Mouse (Mus musculus) cerebellum, adult 9-10 months (tissue): ENCODE measurements around the gene Cyb5b.
A peak's percentile ranks its signal among the peaks of the same experiment; 100 is the strongest.
"Not testable (repeated sequence)": the region's sequence is repeated elsewhere in the genome, so short reads cannot be mapped to it uniquely, and the experiment has no call there.

Experiments
- DNase-seq: peaks from one replicate; pipeline ENCODE4 v3.0.0; 2022

Cyb5b gene

DNA sequence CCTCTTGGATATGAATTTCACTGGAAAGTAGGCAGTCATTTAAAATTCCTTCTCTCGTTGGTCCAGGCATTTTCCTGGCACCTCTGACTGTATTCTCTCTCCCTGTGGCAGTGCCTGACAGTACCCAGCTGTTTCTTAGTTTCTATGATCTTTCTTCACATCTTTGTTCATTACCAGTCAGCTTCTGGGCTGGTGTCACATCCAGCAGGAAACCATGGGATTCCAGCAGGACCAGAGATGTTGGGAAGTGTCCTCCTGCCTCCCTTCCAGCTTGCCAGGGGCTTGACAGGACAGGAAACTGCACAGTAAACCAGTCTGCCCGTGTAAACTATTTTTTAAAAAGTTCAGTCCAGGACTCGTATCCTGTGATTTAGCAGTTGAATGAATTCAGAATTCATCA, 34.6 kb downstream of the Cyb5b start:
- no peak for DNase-seq

DNA sequence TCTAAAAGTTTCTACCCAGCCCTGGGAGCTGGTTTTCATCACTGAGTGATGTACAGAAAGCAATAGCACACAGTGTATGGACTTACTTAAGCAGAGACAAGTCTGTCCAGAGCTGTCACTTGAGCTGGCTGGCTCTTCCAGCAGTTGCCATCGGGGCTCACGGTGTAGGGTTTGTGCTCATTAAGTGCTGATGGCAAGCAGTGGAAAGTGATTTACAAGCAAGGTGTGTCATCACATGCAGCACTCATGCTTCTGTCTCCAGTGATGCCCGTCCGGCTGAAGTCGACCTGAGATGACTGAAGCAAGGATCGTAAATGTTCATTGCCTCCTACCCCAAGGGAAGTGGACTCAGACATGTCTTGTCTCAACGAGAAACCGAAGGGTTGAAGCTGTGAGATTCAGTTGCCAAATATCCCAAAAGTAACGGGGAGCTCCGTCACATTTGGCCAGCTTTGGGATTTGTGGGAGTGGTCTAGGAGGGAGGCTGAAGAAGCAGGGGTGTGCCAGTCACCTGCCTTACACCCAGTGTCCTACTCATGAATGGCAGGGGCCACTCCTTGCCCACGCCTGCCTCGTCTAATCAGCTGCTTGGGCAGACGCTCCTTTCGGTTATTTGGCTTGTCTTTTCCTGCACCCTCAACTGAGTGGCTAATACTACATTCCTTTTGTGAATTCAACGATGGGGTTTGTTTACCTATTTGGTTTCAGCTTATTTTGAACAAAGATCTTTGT, 36.4 kb downstream of the Cyb5b start:
- no peak for DNase-seq

DNA sequence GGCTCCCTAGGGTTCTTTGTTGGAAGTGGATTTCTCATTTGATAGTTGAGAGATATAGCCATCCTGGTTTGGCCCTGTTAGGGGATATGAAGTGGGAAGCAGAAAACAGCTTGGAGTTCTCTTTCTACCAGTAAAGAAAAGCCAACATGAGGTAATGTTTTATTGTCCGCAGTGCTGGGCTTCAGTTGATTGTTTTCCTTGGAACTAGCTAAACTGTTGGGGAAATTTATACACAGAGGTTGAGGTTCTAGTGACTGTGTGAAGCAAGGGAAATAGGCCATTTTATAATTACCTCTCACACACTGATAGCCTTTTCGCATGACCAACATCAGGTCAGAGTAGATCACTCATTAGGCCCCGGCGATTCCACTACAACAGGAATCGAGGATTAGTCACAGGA, 37.2 kb downstream of the Cyb5b start:
- no peak for DNase-seq

DNA sequence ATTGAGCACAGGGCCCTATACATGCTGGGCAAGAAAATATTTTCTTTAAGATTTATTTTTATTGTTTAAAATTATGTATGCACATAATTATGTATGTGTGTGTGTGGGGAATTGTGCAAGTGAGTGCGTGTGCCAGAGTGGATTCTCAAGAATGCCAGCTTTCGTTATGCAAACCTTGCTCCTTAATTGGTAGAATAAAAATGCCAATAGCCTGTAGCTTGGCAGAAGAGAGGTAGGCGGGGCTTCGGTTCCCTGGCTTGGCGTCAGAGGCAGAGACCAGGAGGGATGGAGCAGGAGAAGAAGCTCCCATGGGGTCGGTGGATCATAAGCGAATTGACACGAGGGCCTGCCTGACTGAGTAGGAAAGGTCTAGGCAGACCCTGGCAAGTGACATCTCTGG, 42.2 kb downstream of the Cyb5b start:
- DNase-seq: no peak

DNA sequence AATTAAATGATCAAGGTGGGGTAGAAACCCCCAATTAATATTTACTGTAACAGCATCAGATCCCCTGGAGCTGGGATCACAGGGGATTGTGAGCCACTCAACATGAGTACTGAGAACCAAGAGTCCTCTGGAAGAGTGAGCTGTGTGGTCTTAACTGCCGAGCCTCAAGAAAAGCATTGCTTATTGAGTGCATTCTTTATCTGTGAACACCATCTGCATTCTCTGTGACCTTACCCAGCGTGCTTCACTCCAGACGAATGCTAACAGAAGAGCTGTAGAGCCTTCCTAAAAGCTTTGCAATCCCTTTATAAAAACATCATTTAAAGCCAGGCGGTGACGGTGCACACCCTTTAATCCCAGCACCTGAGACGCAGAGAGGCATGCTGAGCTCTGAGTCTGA, 42.9 kb downstream of the Cyb5b start:
- DNase-seq: no peak

DNA sequence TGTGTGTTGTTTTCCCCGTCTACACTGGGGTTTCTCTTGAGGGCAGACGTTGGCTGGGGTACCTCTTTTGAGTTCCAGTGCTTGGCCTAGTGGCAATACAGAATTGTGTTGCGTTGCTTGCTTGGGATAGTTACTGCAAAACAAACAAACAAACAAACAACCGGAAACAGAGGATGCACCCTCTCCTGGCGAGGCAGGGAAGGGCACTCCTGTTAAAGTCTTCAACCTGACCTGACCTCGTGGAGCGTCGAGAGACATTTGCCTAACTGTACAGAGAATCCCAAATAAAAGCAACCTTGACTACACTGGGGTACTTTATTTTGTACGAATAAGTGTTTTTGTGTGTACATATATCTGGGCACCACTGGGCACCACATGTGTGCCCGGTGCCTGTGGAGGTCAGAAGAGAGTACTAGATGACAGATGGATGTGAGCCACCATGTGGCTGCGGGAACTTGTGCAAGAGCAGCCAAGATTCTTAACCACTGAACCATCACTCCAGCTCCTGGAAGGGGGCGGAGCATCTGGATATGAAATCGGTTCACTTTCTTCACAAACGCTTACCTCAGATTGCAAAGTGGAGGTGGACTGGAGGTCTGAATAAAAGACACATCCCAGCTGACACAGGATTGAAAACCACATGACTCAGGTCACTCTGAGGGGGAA, 44.5 kb downstream of the Cyb5b start:
- no peak for DNase-seq

DNA sequence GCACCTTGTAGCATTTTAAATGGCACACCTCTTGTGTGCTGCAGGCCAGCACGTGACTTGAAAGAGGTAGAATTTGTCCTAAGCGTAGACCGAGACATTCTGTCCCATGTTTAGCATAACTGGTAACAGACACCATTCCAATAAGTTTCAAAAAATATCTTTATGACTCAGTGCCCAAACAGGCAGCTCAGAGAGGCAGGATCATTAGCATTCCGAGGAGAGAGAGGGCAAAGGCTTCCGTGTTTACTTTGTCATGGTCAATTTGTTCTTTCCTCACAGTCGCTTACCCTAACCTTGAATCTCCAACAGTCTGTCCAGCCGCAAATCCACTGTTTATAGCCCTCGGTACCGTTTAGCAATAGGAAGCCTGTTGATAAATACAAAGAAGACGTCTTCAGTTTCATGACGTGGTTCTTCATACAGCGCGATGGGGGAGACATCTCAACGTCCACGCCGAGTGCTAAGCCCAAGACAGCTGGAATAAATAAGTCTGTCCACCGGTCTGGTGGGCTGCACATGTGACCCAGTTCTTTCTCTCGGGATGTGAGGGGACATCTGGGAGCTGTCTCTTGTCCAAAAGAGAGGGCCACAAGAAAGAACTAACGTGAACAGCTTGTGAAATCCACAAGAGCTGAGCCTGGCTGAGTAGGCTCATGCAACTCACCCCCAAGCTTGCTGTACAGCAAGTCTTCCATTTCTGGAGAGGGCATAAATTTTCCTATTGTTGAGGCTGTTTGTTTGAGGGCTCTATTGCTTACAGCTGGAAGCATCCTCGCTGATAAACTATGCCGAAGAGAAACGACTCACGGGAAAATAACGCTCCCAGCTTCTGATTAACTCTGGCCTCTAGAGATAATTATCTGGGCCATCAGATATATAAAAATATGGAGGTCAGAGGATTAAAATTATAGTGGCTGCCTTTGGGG, 47.7 kb downstream of the Cyb5b start:
- no peak for DNase-seq

DNA sequence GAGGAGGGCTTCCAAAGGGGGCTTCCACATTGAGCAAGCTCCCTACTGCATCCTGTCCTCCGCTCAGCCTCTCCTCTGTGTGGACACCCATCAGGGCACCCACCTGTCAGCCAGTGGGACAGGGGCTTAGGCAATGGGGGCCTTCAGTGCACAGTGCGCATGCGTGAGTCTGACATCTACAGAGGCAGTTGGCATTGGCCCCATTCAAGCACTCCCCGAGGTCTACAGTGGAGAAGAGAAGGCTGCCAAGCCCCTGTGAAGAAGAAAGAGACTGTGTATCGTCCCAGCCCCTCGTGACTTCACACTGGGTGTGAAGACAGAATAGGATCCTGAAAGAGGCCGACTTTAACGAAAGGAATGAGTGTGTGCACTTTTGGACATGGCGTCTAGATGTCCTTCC, 54.7 kb downstream of the Cyb5b start:
- DNase-seq: no peak

DNA sequence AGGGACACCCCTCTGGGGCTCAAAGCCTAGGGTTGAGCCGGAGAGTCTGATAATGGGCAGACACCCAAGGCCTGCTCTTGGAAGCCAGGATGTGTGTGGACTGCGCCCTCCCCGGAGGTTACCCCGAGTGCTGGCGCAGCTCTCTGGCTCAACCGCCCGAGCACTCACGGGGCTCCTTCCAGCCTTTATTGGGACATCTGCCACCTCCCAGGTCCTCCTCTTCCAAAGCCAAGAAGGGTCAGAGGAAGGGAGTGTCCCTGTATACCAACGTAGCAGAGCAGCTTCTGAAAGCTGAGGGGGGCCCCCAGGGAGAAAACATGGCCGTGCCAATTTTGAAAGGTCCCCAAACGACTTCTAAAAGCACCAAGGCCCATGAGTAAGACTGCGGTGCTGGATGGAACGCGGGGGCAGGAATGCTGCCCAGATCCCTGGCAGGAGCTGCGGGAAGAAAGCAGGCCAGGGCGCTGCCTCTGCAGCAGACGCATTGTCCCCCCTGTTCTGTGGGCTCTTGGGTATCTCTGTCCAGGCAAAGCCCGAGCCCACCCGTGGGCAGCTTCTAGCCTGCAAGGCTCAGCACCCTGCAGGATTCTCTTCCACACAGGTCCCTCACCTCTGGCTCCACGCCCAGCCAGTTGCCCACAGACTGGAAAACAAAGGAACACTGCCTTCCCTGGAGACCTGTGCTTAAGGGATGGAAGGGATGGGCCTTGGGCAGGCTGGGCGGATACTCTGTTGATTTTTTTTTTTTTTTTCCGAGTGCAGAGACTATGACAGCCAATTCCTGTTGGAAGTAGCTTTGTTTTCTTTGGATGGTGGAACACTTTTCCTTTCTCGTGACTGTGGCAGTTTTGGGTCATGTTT, 55.5 kb downstream of the Cyb5b start:
- peak; percentile 81 for DNase-seq

DNA sequence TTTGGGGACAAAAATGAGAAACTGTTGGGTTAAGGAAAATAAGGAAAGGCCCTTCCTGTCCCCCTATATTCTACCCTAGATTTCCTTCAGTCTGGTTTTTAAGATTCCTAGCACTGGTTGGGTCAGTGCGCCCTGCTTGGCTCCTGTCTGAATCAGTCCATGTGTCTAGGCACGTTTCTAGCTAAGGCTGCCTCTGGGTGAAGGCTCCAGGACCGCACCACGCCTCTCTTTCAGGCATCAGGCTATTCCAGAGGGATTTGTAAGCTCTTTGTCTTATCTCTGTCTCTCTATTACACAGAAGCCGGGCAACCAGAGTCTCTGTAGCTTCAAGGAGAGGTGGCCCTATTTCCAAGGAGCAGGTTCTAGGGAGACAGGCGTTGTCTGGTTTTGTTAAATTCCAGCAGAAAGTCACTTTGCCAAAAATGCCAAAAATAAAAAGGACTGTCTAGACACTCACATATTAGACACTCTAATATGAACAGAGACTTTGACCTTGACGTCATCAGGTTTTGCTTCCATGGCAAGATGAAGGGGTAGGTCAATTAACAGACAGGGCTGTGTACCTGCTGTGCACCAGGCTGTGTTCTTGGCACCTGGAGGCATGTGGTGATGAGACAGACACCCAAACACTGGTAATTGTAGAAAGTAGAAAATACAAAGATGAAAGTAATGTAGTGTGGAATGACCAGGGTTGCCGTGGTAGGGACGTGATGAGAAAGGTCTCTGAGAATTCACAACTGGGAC, 56.5 kb downstream of the Cyb5b start:
- peak; percentile 55 for DNase-seq

DNA sequence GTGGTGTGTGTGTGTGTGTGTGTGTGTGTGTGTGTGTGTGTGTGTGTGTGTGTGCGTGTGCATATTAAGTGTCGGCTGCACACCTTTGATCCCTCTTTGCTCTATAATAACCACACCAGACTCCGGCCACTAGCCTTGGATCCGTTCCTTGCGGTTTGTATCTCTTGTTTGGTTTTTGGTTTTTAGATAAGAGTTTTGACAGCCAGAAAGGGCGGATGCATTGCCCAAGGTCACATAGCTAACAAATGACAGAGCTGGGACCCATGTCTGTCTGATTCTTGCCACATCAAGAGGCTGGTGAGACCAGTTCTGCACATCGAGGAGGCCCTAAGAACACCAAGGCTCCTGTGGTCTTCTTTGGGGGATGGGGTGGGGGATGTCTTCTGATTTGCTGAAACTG, 58.7 kb downstream of the Cyb5b start:
- DNase-seq: no peak

DNA sequence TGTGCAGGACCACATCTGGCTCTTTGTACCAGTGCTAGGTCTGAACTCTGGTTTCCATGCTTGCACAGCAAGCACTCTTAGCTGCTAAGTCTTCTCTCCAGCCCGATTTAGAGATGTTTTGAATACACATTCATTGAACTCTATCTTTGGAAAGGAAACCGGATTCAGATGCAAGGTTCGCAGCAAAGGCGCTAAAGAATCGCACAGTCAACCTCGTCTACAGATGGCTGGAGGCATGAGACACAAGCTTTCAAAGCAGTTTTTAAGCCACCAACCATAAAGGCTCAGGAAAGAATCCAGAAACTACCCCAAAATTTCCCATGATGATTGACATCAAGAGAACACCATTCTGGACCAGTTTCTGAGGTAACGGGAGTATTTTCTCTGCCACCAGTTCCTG, 61.6 kb downstream of the Cyb5b start:
- DNase-seq: no peak

DNA sequence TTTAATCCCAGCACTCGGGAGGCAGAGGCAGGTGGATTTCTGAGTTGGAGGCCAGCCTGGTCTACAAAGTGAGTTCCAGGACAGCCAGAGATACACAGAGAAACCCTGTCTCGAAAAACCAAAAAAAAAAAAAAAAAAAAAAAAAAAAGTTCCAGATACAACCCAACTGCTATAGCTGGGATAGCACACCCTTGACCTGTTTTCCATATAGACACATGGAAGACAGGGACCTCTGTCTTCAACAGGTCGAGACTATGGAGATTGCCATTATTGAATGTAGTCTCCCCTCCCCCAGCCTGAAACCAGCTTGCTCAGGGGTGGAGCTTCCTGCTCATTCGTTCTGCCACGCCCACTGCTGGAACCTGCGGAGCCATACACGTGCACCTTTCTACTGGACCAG, 66.8 kb downstream of the Cyb5b start:
- not testable (repeated sequence) for DNase-seq

DNA sequence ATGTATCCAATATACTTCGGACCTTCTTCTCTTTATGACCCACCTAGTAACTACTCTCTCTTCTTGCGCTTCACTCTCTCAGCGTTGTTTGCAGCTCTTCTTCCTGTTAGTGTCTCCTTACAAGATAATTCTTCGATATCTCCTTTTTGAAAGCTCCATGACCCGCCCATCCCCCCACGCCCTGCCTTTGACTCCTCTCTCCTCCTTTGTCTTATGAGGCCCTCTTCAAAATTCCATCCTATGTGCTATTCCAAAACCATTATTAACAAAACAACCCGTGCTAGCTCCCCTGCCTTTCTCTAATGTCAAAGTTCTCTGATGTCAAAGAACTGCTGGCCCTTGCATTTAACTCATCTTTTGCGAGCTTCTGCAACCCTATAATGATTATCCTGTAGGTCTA, 67.7 kb downstream of the Cyb5b start:
- no peak for DNase-seq

DNA sequence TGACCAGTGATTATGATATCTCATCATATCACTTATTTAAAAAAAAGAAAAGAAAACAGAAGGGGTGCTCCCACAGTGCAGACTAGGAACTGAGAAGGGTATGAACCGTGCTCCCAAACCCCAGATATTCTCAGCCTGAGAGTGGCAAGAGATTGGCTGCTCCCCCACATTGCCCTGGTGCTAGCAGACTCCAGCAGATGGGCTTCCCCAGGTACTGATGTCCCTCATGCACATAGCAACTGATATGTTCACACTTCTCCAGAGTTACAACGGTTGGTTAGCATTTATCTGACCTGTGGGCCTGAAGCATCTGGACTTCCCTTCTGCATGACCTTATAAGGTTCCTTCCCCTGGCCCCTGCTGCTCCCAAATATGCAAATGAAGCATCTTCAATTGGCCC, 68.6 kb downstream of the Cyb5b start:
- DNase-seq: no peak

DNA sequence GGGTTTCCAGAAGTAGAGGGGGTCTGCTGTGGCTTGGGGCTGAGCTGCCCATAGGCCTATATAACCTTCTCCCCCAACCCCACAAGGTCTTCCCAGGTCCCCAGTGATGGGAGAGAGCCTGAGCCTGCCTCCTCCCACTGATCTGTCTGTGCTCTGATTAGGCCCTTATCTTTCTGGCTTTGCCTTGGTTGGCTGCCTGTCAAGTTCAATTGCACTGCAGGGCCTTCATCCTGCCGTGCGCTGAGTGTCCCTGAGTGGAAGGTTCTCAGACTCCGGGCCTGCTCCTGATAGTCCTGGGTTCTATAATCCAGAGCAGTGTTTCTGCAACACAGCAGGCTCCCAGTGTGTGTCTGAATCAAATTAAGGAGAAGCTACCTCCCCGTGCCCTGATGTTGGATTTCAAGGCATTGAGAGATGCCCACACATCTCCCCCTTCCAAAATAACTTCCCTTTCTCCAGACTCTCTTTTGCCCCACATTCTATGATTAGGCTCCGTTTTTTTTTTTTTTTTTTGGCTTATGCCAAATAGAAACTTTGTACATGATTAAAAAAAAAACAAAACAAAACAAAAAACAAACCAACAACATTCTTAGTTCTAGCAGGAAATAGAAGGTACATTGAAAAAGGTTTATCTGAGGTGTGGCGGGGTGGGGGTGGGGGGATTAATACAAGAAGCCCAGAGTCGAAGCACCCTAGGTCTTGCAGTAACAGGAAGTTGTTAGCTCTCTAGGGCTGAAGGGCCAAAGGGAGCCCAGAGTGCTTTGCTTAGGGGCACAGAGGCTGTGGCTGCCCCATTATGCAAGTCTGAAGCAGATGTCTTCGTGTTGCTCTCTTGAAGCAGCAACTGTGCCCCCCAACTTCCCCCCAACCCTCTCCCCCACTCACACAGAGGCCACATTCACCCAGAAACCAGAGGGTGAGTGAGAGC, 71.7 kb downstream of the Cyb5b start:
- no peak for DNase-seq

DNA sequence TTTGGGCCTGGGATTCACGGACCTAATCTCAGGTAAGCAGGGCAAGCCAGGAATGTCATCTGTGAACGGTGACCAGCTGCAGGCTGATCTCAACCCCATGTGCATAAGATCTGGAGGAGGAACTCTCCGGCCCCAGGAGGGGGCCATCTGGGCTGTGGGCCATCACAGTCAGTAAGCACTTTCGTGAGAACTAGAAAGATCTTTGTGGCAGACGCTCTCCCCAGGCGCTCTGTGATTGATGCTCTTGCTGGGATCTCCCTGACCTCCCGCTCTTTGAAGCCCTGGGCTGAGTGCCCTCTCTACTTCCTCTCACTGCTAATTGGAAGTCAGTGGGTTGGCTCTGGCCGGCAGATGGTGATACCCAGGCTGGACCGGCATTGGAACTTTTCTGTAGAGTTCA, 75.7 kb downstream of the Cyb5b start:
- DNase-seq: peak; percentile 5

DNA sequence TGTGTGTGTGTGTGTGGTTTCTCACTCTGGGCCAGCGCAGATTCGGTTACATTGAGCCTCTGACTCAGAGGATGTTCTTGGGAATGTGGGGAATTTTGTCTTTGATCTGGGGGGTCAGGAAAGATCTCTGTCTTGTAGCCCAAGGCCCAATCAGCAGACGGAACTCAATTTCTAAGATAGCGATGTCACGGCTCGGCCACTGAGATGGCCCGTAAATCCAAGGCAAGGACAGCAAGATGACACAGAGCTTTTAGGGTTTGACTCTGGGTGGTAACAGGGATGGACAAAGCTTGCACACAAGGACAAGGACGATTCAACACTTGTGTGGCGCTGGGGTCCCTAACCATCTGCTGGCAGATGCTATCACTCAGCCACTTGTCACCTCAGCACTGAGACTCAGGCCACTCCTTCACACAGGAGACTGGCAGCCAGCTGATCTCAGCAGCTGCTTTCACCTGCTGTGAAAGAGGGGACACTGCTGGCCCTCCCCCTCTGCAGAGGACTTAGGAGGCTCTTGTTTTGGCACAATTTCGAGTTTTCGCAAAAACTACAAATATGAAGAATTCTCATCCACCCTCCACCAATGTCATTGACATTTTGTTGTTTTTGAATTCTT, 76.7 kb downstream of the Cyb5b start:
- no peak for DNase-seq

DNA sequence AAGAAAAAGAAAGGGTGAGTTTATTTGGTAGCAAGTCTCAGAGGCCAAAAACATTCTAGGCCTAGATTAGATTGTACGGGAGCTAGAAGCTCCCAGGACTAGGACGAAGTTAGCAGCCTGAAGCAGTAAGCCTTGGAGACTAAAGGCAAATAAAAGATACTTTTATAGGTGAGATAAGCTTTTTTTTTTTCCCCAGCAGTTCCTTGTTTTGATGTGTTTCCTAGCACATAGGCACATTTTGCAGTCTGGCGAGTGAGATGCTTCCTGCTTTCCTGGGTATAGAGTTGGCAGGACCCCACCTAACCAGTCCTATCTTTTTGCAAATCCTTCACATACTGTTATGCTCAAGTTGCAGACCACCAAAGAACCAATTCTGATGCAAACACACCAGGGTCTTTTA, 82.8 kb downstream of the Cyb5b start:
- DNase-seq: no peak

DNA sequence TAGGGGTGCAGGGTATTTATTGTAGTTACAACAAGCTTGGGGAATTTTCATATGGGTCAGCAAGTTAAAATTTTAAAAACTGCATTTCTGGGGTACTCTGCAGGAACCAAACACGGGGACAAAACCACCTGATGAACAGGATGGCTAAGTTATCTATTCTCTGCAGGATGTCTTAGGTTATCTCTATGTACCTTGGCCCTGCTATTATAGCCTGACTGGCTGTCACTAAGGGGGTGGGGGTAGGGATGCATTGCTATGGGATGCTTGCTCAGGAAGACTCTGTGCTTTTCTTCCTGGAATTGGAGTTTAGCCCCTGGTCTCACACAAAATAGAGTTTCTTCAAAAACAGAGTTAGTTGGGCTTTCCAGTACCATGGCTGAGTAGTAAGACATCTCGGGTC, 83.3 kb downstream of the Cyb5b start:
- no peak for DNase-seq
